Comparison of ENCODE assay signal across 8 mouse cellular contexts in genomic region chr17:46428761-46429414, GRCm38 (mm10). TPM values are rescaled to one million over a fixed set of nuclear protein-coding genes. Genes with fewer than 3 reads are reported as not detected.
DNase-seq lines count a peak whose midpoint lies in the region; ATAC-seq and TF ChIP-seq lines count a peak whose summit lies in the region.

Gene Crip3, plus strand, starts transcription at chr17:46428926.

- DNase-seq in embryonic facial prominence, embryonic 14.5 days (ENCODE audit: low spot score), result peak; percentile 64
- no peak for DNase-seq in limb, embryonic 14.5 days (ENCODE audit: low spot score)
- no peak for DNase-seq in urinary bladder, adult 2 months (ENCODE audit: low spot score)
- DNase-seq in right cerebral cortex, postnatal 10 days (ENCODE audit: low spot score in 2 of 2), result no peak
- no peak for DNase-seq in layer of hippocampus, adult 18-20 months (ENCODE audit: low spot score in 2 of 2)

- no peaks in the 10 kb centered on the region for H3K36me3 ChIP-seq in megakaryocyte, embryonic 14.5 days (replicated peaks; ENCODE audit: low read length)
- no peaks in the 10 kb centered on the region for H3K36me3 ChIP-seq in embryonic facial prominence, embryonic 14.5 days (ENCODE audit: control insufficient read depth, insufficient read depth, low read length)
- no peaks in the 10 kb centered on the region for H3K36me3 ChIP-seq in limb, embryonic 14.5 days (ENCODE audit: control insufficient read depth, insufficient read depth, low read length)
- no peaks in the 10 kb centered on the region for H3K36me3 ChIP-seq in stomach, embryonic 14.5 days (ENCODE audit: control insufficient read depth, insufficient read depth, low read length)

- TF ChIP-seq POLR2A in limb, embryonic 14.5 days (IDR thresholded peaks at IDR 0.05; ENCODE audit: borderline replicate concordance, extremely low read depth, insufficient read depth, insufficient read length), result no peak

- peaks cover 64% of the 10 kb centered on the region for H3K27me3 ChIP-seq in megakaryocyte, embryonic 14.5 days (replicated peaks)
- no peaks in the 10 kb centered on the region for H3K27me3 ChIP-seq in embryonic facial prominence, embryonic 14.5 days (replicated peaks; ENCODE audit: control insufficient read depth, insufficient read depth, low read length)
- no peaks in the 10 kb centered on the region for H3K27me3 ChIP-seq in limb, embryonic 14.5 days (ENCODE audit: control insufficient read depth, insufficient read depth, low read length)
- no peaks in the 10 kb centered on the region for H3K27me3 ChIP-seq in stomach, embryonic 14.5 days (ENCODE audit: control insufficient read depth, insufficient read depth, low read length)

- peak within 1 kb of the TSS; percentile 81 for H3K4me3 ChIP-seq in megakaryocyte, embryonic 14.5 days (replicated peaks)
- H3K4me3 ChIP-seq in embryonic facial prominence, embryonic 14.5 days (ENCODE audit: low read depth, low read length), result peak within 1 kb of the TSS; percentile 15; the same call in 1 of the 2 replicates
- no peak within 1 kb of the TSS; the same call in 1 of the 2 replicates for H3K4me3 ChIP-seq in limb, embryonic 14.5 days (replicated peaks; ENCODE audit: low read length)
- H3K4me3 ChIP-seq in stomach, embryonic 14.5 days (ENCODE audit: low read depth, low read length), result no peak within 1 kb of the TSS

- 5% methylated on average over 18 of the region's 18 CpGs for WGBS in embryonic facial prominence, embryonic 14.5 days
- 12% methylated on average over 17 of the region's 18 CpGs for WGBS in limb, embryonic 14.5 days
- 19% methylated on average over 18 of the region's 18 CpGs for WGBS in stomach, embryonic 14.5 days

- no peak for ATAC-seq in megakaryocyte, adult 5-6 weeks (ENCODE audit: poor library complexity, severe bottlenecking)
- ATAC-seq in embryonic facial prominence, embryonic 14.5 days (ENCODE audit: low read depth), result peak; percentile 61
- no peak for ATAC-seq in limb, embryonic 14.5 days (ENCODE audit: low FRiP score, low read depth)
- peak; percentile 64; the same call in 1 of the 2 replicates for ATAC-seq in stomach, embryonic 14.5 days (ENCODE audit: insufficient number of reproducible peaks, insufficient read depth, low FRiP score, low read depth)

- H3K9me3 ChIP-seq in megakaryocyte, embryonic 14.5 days, result peaks cover 5% of the 10 kb centered on the region; the same call in 1 of the 2 replicates
- no peaks in the 10 kb centered on the region for H3K9me3 ChIP-seq in embryonic facial prominence, embryonic 14.5 days (ENCODE audit: control insufficient read depth, low read length)
- no peaks in the 10 kb centered on the region for H3K9me3 ChIP-seq in limb, embryonic 14.5 days (ENCODE audit: control insufficient read depth, low read length)
- no peaks in the 10 kb centered on the region for H3K9me3 ChIP-seq in stomach, embryonic 14.5 days (ENCODE audit: control insufficient read depth, low read depth, low read length)

- no peak within 1 kb of the TSS; the same call in 1 of the 2 replicates for H3K27ac ChIP-seq in embryonic facial prominence, embryonic 14.5 days (replicated peaks; ENCODE audit: low read depth, low read length)
- no peak within 1 kb of the TSS for H3K27ac ChIP-seq in limb, embryonic 14.5 days (replicated peaks; ENCODE audit: low read depth, low read length)
- H3K27ac ChIP-seq in stomach, embryonic 14.5 days (ENCODE audit: low read length), result no peak within 1 kb of the TSS

- H3K9ac ChIP-seq in embryonic facial prominence, embryonic 14.5 days (ENCODE audit: low read depth, low read length), result no peak within 1 kb of the TSS
- no peak within 1 kb of the TSS for H3K9ac ChIP-seq in limb, embryonic 14.5 days (ENCODE audit: low read depth, low read length, severe bottlenecking)
- no peak within 1 kb of the TSS for H3K9ac ChIP-seq in stomach, embryonic 14.5 days (replicated peaks; ENCODE audit: low read depth, low read length)

- H3K4me1 ChIP-seq in megakaryocyte, embryonic 14.5 days, result peaks cover 20% of the 10 kb centered on the region
- peaks cover 10% of the 10 kb centered on the region for H3K4me1 ChIP-seq in embryonic facial prominence, embryonic 14.5 days (ENCODE audit: control insufficient read depth, insufficient read depth, low read length)
- H3K4me1 ChIP-seq in limb, embryonic 14.5 days (ENCODE audit: control insufficient read depth, insufficient read depth, low read length), result no peaks in the 10 kb centered on the region
- peaks cover 3% of the 10 kb centered on the region for H3K4me1 ChIP-seq in stomach, embryonic 14.5 days (ENCODE audit: control insufficient read depth, insufficient read depth, low read length)

- H3K4me2 ChIP-seq in embryonic facial prominence, embryonic 14.5 days (ENCODE audit: low read depth, low read length), result peak within 1 kb of the TSS; percentile 47
- peak within 1 kb of the TSS; percentile 43 for H3K4me2 ChIP-seq in limb, embryonic 14.5 days (replicated peaks; ENCODE audit: low read depth, low read length, severe bottlenecking)
- peak within 1 kb of the TSS; percentile 27 for H3K4me2 ChIP-seq in stomach, embryonic 14.5 days (replicated peaks; ENCODE audit: low read depth, low read length)

RNA-seq across cellular contexts. Expression of gene Crip3, which starts in this region (rescaled TPM):
- not detected in 2 replicates for polyA plus RNA-seq in megakaryocyte, embryonic 14.5 days (2012; ENCODE audit: insufficient read depth, low replicate concordance)
- not detected in 2 replicates for total RNA-seq in megakaryocyte, adult 5-6 weeks (2015)
- not detected in 2 replicates for total RNA-seq in megakaryocyte, adult 5-6 weeks (2017)
- polyA plus RNA-seq in embryonic facial prominence, embryonic 14.5 days (2014; fragmentation: Nextera tagmentation; extraction: Ambion mirVana), result 0.99 and 2.0 TPM in 2 replicates
- polyA plus RNA-seq in limb, embryonic 14.5 days (2012; rRNA removed), result 4.5 and 6.8 TPM in 2 replicates
- polyA plus RNA-seq in limb, embryonic 14.5 days (2014; fragmentation: Nextera tagmentation; extraction: Ambion mirVana), result 1.4 and 3.1 TPM in 2 replicates
- polyA plus RNA-seq in stomach, embryonic 14.5 days (2014; fragmentation: Nextera tagmentation; extraction: Ambion mirVana), result 1.3 and 1.7 TPM in 2 replicates
- polyA plus RNA-seq in urinary bladder, adult 2 months (2012; rRNA removed), result 0.76 and 1.6 TPM in 2 replicates
- total RNA-seq in layer of hippocampus, adult 18-20 months (2021), result 1 to 10 TPM; 4.7 to 4.8 TPM

Comparison
In these comparisons a context has a peak if more than half of its experiments do, and no peak if none do; other contexts are left out.
1. RNA of gene Crip3 (total RNA-seq): 4.7 to 4.8 TPM in layer of hippocampus, adult 18-20 months; not detected in megakaryocyte, adult 5-6 weeks; every median in the first group is over 4 times any median in the second.
2. H3K4me3 ChIP-seq: peak in megakaryocyte, embryonic 14.5 days (single experiment) and embryonic facial prominence, embryonic 14.5 days (single experiment); none in limb, embryonic 14.5 days (single experiment) and stomach, embryonic 14.5 days (single experiment).
3. ATAC-seq: peak in embryonic facial prominence, embryonic 14.5 days (single experiment) and stomach, embryonic 14.5 days (single experiment); none in megakaryocyte, adult 5-6 weeks (single experiment) and limb, embryonic 14.5 days (single experiment).
4. Peak in every context shown above with its lines, with median percentiles within 50 percentile points of each other: H3K4me2 ChIP-seq.